Mouse (Mus musculus): Measurements from ENCODE around the gene Mzf1.

Mzf1 gene

DNA sequence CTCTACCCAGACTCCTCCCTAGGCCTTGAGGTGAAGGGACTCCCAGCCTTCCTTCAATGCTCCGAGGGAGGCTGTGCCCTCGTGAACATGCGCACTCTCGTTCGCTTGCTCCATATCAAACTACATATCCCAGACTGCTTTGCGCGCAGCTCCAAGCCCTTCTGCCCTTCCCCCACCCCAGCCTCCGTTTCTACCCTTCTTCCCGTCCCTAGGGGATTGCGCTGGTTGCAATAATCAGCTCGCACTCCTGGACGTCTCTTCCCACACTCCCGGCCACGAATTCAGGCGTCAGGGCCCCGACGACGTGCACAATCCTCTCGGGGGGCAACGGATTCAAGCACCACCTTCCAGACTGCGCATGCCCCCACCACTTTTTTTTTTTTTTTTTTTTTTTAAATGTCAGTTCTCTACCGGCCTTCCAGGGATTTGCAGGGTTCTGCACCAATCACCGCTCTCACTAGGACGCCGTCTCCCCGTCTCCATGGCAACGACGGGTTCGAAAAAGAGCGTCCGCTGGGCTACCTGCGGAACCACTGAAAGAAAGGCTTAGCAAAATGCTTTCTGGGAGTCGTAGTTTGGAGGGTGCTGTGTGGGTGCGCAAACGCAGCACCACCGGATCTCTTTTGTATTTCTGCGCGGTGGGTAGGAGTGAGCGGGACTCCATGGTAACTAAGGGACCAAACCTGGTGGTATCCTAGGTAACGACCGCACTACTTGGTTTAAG is at the start of gene Mzf1:
Mzf1 (minus strand) TSS at position 478 of the 724 bp plus-strand sequence.
- ChIA-PET POLR2A (interaction anchor here (0.5 to 3.7 kb wide), 37 partner anchors 11 to 241 kb away, joined by 3 to 29 read pairs (median 4); partner anchors contain the start of genes Zbtb45 (in 4 of the 4), Rps5 (in 3 of the 4), Zfp446 (in 3 of the 4) and Chmp2a (in 2 of the 4)), CTCF (interaction anchor here in 3 of 4 experiments (0.8 to 1.3 kb wide), 3 partner anchors 44 to 146 kb away, joined by 4 to 8 read pairs (median 5); partner anchors contain the start of gene Zbtb45 (in 2 of the 3))

DNA sequence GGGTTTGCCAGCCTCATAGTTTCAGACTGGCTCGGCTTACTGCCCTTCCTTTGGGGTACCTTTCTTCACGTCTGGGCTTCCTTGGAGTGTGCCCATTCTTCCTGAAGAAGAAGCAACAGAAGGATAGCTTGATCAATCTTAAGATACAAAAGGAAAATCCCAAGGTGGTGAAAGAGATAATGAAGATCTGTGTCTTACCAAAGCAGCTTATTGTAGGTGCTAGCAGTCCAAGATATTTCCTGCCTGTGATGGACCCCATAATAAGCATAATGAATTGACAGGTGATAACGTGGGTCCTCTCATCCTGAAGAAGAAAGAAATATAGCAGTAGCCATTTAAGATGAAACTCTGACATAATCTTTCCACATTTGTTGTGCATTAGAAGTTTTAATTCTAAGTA is 40.5 kb upstream of the Mzf1 start, which contains the start of gene Vmn1r85:
Vmn1r85 (minus strand) TSS at position 101 of the 400 bp plus-strand sequence.
- ChIA-PET CTCF (no interaction called here), POLR2A (no interaction called here)

DNA sequence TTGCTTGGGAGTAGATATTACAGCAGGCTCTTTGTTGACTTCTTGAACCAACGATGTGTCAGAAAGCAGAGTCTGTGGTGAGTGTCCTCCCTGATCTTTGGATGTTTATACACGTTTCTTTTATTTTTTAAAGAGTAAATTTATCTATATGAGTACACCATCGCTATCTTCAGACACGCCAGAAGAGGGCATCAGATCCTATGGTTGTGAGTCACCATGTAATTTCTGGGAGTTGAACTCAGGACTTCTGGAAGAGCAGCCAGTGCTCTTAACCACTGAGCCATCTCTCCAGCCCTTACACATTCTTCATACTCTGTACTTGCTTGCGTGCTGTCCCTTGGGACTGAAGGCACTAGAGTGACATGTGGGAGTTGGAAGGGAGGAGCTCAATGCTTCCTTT is 17.7 kb upstream of the Mzf1 start:
- ChIA-PET CTCF (interaction anchor here in 3 of 4 experiments (0.6 to 2.9 kb wide), 4 partner anchors 14 to 439 kb away, joined by 3 to 8 read pairs (median 4); no protein-coding TSS in a partner anchor), POLR2A (interaction anchor here in 1 of 4 experiments (0.7 to 2.4 kb wide), 2 partner anchors 13 to 39 kb away, joined by 3 to 8 read pairs; no protein-coding TSS in a partner anchor)

DNA sequence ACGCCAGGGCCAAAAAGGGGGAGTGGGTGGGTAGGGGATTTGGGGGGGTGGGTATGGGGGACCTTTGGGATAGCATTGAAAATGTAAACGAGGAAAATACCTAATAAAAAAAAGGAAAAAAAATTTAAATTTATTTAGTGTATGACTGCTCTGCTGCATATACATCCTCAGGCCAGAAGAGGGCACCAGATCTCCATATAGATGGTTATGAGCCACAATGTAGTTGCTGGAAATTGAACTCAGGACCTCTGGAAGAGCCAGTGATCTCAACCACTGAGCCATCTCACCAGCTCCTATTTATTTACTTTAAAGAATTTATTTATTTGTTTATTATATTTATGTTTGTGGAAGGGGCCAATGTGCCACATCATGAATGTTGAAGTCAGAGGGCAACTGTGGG is 8.8 kb upstream of the Mzf1 start:
- ChIA-PET POLR2A (interaction anchor here in 1 of 4 experiments (1.4 kb wide), 1 partner anchor 141 kb away, joined by 3 read pairs; the partner anchor contains the start of gene Rps5), CTCF (interaction anchor here in 2 of 4 experiments (0.6 to 0.7 kb wide), 3 partner anchors 10 to 85 kb away, joined by 8 to 14 read pairs (median 11); partner anchors contain the start of gene Vmn1r86 (in 1 of the 2))

DNA sequence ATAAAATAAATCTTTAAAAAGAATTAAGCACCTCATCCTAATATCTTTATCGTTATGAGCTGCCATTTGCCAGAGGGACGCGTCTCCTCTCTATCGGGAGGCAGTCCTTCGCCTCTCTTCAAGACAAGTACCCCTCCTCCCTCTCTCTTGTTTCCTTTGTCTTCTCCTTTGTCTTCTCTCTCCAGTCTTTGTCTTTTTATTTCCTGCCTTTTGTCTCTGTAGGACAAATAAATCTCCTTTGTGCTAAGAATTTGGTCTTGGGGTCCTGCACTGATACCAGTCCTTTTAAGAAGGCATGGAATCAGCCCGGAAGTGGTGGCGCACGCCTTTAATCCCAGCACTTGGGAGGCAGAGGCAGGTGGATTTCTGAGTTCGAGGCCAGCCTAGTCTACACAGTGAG is 5.0 kb upstream of the Mzf1 start:
- ChIA-PET CTCF (interaction anchor here in 3 of 4 experiments (0.5 to 1.2 kb wide), 4 partner anchors 10 to 229 kb away, joined by 3 read pairs; partner anchors contain the start of gene Zbtb45 (in 1 of the 3)), POLR2A (interaction anchor here in 3 of 4 experiments (0.6 to 5.3 kb wide), 18 partner anchors 12 to 257 kb away, joined by 3 to 34 read pairs (median 4); partner anchors contain the start of genes Lig1 (in 1 of the 3), Rps5 (in 1 of the 3), Ube2m (in 1 of the 3) and Zbtb45 (in 1 of the 3))

DNA sequence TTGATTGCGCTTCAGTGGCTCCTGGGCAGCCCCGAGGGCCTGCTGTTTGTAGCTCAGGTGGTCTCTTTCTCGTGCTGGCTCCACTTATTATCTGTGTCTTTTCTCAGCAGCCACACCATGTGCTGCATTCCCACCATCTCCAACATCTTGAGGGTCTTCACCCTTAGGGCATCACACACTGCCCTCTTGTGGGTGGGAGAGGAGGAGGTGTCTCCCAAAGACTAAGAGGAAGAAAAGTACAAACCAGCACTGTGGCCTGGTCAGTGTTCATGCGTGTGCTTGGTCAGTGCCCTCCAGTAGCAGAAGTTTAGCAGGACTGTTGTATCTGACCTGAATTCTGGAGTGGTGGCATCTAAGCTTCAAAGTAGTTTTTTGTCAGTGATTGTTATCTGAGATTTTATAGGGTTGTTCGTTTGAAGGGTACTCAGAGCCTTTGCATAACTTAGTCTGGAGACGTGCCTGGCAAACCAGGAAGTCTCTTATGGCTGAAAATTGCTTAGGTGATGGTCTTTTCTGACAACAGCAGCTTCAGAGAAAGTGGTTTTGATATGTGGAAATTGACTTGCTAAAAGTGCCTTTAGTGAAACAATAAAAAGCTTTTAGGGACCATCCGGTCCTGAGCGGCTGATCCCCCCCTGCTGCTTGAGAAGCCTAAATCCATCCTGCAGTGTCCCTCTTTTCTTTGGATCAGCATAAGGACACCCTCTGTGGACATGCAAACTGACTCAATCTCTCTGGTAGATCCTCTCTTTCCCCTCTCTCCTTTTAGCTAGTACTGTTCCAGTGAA is 2.5 kb upstream of the Mzf1 start:
- CTCF ChIA-PET, result interaction anchor here in 2 of 4 experiments (0.7 to 1.1 kb wide), 3 partner anchors 14 to 183 kb away, joined by 3 read pairs; partner anchors contain the start of gene Zbtb45 (in 1 of the 2)
- POLR2A ChIA-PET, result interaction anchor here in 3 of 4 experiments (0.7 to 5.3 kb wide), 14 partner anchors 13 to 245 kb away, joined by 3 to 34 read pairs (median 5); partner anchors contain the start of genes Rps5 (in 2 of the 3), Ube2m (in 1 of the 3), Zbtb45 (in 1 of the 3) and Zfp446 (in 1 of the 3)

DNA sequence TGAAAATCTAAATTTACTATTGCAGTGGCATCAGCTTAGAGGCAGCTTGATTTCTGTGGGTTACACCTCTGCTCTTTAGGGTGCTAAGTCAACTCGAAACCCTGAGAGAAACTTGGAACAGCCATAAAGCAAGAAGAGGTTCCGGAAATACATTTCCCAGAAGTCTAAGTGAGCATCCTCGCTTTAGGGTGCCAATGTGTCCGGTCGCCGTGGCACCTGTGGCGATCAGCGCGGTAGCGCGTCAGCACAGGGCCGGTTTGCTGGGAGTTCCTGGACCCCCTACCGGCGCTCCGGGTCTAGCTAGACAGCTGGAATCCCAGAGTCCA is 640 bp downstream of the Mzf1 start:
- POLR2A ChIA-PET, result interaction anchor here (0.8 to 3.7 kb wide), 38 partner anchors 11 to 242 kb away, joined by 3 to 29 read pairs (median 4); partner anchors contain the start of genes Zbtb45 (in 4 of the 4), Rps5 (in 3 of the 4), Zfp446 (in 3 of the 4) and Chmp2a (in 2 of the 4)
- CTCF ChIA-PET, result interaction anchor here in 3 of 4 experiments (0.8 to 1.3 kb wide), 3 partner anchors 44 to 145 kb away, joined by 4 to 8 read pairs (median 5); partner anchors contain the start of gene Zbtb45 (in 2 of the 3)

DNA sequence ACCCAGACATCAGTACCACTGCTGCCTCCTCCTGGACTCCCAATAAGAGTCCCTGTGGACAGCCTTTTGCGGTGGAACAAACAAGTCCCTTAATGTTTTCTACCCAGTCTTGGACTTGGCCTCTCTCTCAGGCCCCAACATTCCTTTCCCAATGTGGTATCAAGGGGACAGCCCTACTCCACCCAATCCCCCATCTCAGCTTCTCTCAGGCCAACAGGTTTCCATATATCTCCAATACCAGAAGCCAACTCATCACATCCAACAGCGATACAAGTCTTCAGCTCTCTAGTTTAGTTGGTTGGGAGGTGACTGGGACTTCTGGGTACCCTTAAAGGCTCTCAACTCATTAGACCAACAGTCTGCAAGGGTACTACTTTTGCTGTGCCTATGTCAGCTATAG is 1.1 kb downstream of the Mzf1 start:
- CTCF ChIA-PET, result interaction anchor here in 3 of 4 experiments (0.5 to 1.3 kb wide), 3 partner anchors 43 to 458 kb away, joined by 3 to 5 read pairs (median 4); partner anchors contain the start of gene Zbtb45 (in 2 of the 3)
- POLR2A ChIA-PET, result interaction anchor here (0.6 to 3.7 kb wide), 28 partner anchors 10 to 242 kb away, joined by 3 to 29 read pairs (median 4); partner anchors contain the start of genes Ube2m (in 2 of the 4), Zbtb45 (in 2 of the 4), Chmp2a (in 1 of the 4) and Lig1 (in 1 of the 4)

DNA sequence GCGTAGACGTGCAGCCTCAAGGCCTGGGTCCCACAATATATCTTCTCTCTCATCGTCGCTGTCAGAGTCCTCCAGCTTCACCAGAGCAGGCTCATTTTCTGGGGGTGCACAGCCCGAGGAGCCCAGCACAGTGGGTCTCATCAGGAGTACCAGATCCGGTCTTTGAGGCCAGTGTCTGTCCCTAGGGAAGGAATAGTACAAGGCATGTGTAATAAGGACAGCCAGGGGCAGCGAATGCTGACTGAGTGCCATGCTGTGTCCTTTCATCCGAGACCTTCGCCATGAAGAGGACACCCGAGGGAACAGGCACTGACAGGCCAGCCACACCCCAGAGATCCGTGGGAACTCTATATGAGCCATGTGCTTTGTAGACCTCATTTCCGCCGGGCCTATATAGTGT is 1.6 kb downstream of the Mzf1 start:
- POLR2A ChIA-PET, result interaction anchor here in 3 of 4 experiments (0.6 to 3.7 kb wide), 22 partner anchors 10 to 172 kb away, joined by 3 to 29 read pairs (median 4); partner anchors contain the start of genes Ube2m (in 2 of the 3), Rps5 (in 1 of the 3), Slc27a5 (in 1 of the 3) and Zbtb45 (in 1 of the 3)
- CTCF ChIA-PET, result interaction anchor here in 3 of 4 experiments (0.5 to 1.3 kb wide), 3 partner anchors 43 to 459 kb away, joined by 3 to 4 read pairs (median 3); partner anchors contain the start of gene Zbtb45 (in 2 of the 3)

DNA sequence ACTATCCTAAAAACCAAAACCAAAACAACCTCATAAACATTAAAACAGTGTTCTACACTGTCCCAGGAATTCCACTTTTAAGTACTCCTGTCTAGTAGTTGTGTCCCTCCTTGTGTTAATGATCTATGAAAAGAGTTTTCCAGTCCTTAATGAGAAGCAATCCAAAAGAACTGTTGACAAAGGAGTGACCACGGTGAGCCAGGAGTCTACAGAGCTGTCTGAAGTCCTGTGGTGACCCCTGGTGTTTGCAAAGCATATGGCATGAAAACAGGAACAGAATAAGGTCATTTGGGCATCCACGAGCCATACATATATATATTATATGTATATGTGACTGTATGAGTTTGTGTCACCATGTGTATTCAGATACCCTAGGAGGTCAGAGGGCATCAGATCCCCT is 8.5 kb downstream of the Mzf1 start:
- CTCF ChIA-PET, result interaction anchor here in 2 of 4 experiments (0.6 to 1.0 kb wide), 5 partner anchors 36 to 137 kb away, joined by 3 to 7 read pairs (median 3); no protein-coding TSS in a partner anchor
- POLR2A ChIA-PET, result interaction anchor here in 1 of 4 experiments (0.5 to 2.2 kb wide), 6 partner anchors 13 to 232 kb away, joined by 3 to 6 read pairs (median 3); partner anchors contain the start of genes Lig1 and Zfp446

DNA sequence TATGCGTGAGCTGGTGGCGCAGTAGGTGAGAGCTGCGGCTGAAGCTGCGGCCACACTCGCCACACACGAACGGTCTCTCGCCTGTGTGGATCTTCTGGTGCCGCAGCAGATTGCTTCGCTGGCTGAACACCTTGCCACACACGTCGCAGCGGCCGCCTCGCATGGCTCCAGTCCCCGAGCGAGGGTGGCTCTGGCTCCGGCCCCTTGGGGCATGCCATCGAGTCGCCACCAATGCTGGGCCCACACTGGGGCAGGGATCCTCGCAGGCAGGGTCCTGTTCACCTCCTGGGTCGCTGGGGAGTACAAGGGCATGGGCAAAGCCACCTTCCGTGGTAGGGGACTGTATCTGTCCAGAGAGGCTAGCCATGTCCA is 10.3 kb downstream of the Mzf1 start:
- CTCF ChIA-PET, result interaction anchor here in 3 of 4 experiments (0.6 to 2.5 kb wide), 7 partner anchors 11 to 149 kb away, joined by 3 to 17 read pairs (median 4); partner anchors contain the start of gene Zbtb45 (in 2 of the 3)
- POLR2A ChIA-PET, result interaction anchor here (0.7 to 21.4 kb wide), 46 partner anchors 9 to 306 kb away, joined by 3 to 694 read pairs (median 8); partner anchors contain the start of genes Rnf225 (in 3 of the 4), Zfp446 (in 3 of the 4), Chmp2a (in 2 of the 4) and Rps5 (in 2 of the 4)

DNA sequence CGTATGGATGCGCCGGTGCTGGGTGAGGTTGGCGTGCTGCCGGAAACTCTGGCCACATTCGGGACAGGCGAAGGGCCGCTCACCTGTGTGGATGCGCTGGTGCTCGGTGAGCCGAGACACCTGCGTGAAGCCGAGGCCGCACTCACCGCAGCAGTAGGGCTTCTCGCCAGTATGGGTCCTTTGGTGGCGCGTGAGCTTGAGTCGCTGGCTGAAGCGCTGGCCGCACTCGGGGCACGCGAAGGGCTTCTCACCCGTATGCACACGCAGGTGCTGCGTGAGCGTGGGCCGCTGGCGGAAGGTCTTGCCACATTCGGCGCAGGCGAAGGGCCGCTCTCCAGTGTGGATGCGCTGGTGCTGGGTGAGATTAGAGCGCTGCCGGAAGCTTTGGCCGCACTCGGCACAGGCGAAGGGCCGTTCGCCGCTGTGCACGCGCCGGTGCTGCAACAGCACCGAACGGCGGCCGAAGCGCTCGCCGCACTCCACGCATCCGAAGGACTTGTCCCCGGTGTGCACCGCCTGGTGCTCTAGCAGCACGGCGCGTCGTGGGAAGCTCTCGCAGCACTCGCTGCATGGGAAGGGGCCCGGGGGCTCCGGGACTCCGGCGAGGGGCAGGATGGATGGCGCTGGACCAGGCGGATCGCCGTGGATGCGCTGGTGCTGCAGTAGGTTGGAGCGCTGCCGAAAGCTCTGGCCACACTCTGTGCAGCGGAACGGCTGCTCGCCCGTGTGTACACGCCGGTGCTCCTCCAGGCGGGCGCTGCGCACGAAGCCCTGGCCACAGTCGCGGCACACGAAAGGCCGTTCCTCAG is 10.9 kb downstream of the Mzf1 start:
- POLR2A ChIA-PET, result interaction anchor here (0.7 to 21.4 kb wide), 70 partner anchors 8 to 307 kb away, joined by 3 to 694 read pairs (median 5); partner anchors contain the start of genes Zfp446 (in 4 of the 4), Rnf225 (in 3 of the 4), Rps5 (in 3 of the 4) and Chmp2a (in 2 of the 4)
- CTCF ChIA-PET, result interaction anchor here (0.6 to 2.5 kb wide), 11 partner anchors 12 to 149 kb away, joined by 3 to 17 read pairs (median 4); partner anchors contain the start of genes Zbtb45 (in 3 of the 4) and Rps5 (in 1 of the 4)

DNA sequence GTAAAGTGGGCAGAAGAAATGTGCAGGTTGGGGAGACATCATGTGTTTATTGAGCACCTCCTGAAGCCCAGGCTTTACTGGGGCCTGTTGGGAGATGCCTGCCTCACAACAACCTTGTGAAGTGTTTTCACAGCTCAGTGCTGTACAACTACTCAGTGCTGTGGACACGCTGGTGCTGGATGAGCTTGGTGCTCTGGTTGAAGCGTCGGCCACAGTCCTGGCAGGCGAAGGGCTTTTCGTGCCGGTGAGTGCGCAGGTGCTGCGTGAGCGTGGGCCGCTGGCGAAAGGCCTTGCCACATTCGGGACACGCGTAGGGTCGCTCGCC is 11.5 kb downstream of the Mzf1 start:
- POLR2A ChIA-PET, result interaction anchor here (0.6 to 21.4 kb wide), 67 partner anchors 9 to 247 kb away, joined by 3 to 694 read pairs (median 5); partner anchors contain the start of genes Zfp446 (in 4 of the 4), Rps5 (in 3 of the 4), Chmp2a (in 2 of the 4) and Lig1 (in 2 of the 4)
- CTCF ChIA-PET, result interaction anchor here (0.7 to 2.5 kb wide), 12 partner anchors 15 to 212 kb away, joined by 3 to 17 read pairs (median 3); partner anchors contain the start of genes Zbtb45 (in 3 of the 4) and Rps5 (in 1 of the 4)

DNA sequence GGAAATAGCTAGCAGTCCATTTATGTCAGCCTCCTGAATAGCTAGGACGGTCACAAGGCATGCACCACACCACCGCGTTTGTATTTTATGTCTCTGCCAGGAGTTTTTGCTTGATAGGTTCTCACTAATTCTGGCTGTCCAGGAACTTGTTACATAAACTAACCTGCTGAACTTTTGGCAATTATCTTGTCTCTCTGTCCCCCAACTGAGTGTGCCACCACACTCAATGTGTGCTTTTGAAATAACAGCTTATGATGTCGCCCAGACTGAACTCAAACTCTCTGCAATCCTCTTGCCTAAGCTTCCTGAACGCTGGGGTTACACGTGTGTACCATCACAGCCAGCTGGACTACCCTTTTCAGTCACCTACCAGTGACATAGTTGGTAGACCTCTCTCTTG is 12.1 kb downstream of the Mzf1 start:
- POLR2A ChIA-PET, result interaction anchor here (0.6 to 21.4 kb wide), 52 partner anchors 8 to 235 kb away, joined by 3 to 694 read pairs (median 6); partner anchors contain the start of genes Rps5 (in 3 of the 4), Zfp446 (in 3 of the 4), Chmp2a (in 2 of the 4) and Lig1 (in 2 of the 4)
- CTCF ChIA-PET, result interaction anchor here (0.6 to 2.5 kb wide), 11 partner anchors 25 to 212 kb away, joined by 3 to 17 read pairs (median 4); partner anchors contain the start of genes Zbtb45 (in 3 of the 4) and Rps5 (in 1 of the 4)

DNA sequence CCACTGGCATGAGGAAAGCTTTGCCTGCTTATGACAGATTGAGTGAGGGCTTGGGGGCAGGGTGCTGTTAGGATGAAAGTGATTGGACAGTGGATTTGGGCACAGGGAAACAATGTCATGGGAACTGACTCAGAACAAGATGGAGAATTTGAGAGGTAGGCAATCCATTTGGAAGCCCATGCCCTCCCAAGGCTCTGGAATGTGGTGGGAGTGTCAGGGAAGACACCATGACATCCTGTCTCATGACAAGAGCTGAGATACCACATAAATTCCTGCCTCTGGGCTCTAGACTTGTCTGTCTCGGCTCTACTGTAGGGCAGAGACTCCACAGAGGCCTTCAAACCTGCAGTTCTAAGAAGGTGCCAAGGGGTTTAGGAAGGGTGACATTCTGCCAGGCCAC is 13.3 kb downstream of the Mzf1 start:
- ChIA-PET POLR2A (interaction anchor here (0.5 to 21.4 kb wide), 26 partner anchors 7 to 138 kb away, joined by 3 to 694 read pairs (median 6); partner anchors contain the start of genes Rps5 (in 2 of the 4), Zbtb45 (in 2 of the 4), Chmp2a (in 1 of the 4) and Mzf1 (in 1 of the 4)), CTCF (interaction anchor here in 1 of 4 experiments (1.2 kb wide), 1 partner anchor 31 kb away, joined by 3 read pairs; the partner anchor contains the start of gene Zbtb45)
